Mouse (Mus musculus) heart, embryonic 16.5 days (tissue): ENCODE measurements around the gene Myo9a. TPM values are rescaled to one million over a fixed set of nuclear protein-coding genes. Genes with fewer than 3 reads are reported as not detected.
A peak's percentile ranks its signal among the peaks of the same experiment; 100 is the strongest.
"Not testable (repeated sequence)": the region's sequence is repeated elsewhere in the genome, so short reads cannot be mapped to it uniquely, and the experiment has no call there.

Experiments
- ATAC-seq: fragments of 200-750 bp; cut with Nextera tagmentation; replicated peaks from 2 replicates; pipeline ENCODE4 v1.8.0; 2017; ENCODE audit warnings: moderate number of reproducible peaks; ENCODE audit not compliant: insufficient read depth, low FRiP score; ENCODE audit errors: extremely low read depth
- H3K27ac ChIP-seq: fragments of 300-500 bp; sonication (generic); 2 replicates; pipeline ENCODE4 v1.5.1; 2014; ENCODE audit warnings: mild to moderate bottlenecking, low read length, control low read depth, moderate library complexity
- H3K27me3 ChIP-seq: fragments of 300-500 bp; sonication (generic); 2 replicates; pipeline ENCODE4 v1.6.1; 2014; ENCODE audit warnings: low read length, mixed read lengths; ENCODE audit not compliant: control insufficient read depth, insufficient read depth
- H3K36me3 ChIP-seq: fragments of 300-500 bp; sonication (generic); 2 replicates; pipeline ENCODE4 v1.6.1; 2014; ENCODE audit not compliant: control insufficient read depth, insufficient read depth
- H3K4me1 ChIP-seq: fragments of 300-500 bp; sonication (generic); 2 replicates; pipeline ENCODE4 v1.6.1; 2014; ENCODE audit warnings: low read length, mixed read lengths; ENCODE audit not compliant: control insufficient read depth, insufficient read depth
- H3K4me2 ChIP-seq: fragments of 300-500 bp; sonication (generic); 2 replicates; pipeline ENCODE4 v1.6.1; 2014; ENCODE audit warnings: low read depth, mild to moderate bottlenecking, control low read depth, low read length
- H3K4me3 ChIP-seq: fragments of 300-500 bp; sonication (generic); 2 replicates; pipeline ENCODE4 v1.5.1; 2014; ENCODE audit warnings: mild to moderate bottlenecking, control low read depth, low read length
- H3K9ac ChIP-seq: fragments of 300-500 bp; sonication (generic); 2 replicates; pipeline ENCODE4 v1.6.1; 2014; ENCODE audit warnings: low read length, control low read depth
- H3K9me3 ChIP-seq: fragments of 300-500 bp; sonication (generic); replicated peaks from 2 replicates; pipeline ENCODE4 v1.6.1; 2016; ENCODE audit warnings: low read length; ENCODE audit not compliant: control insufficient read depth
- whole genome bisulfite sequencing: fragments of 180-500 bp; shearing (Covaris S2); extraction: QIAGEN DNeasy Blood & Tissue Kit; methylation state at CpG from one replicate; pipeline ENCODE4 v1.1.7; 2014; 5-methylcytosine and 5-hydroxymethylcytosine counted together
- polyA plus RNA-seq: library from polyadenylated mRNA; unstranded; fragments of >200 nt; fragmentation: Nextera tagmentation; extraction: Ambion mirVana; gene quantifications from 2 replicates; pipeline ENCODE4 v1.2.1, GENCODE M21; 2015

The Myo9a gene
- polyA plus RNA-seq, 1 experiment from 2014 or later = 8.7 TPM

DNA sequence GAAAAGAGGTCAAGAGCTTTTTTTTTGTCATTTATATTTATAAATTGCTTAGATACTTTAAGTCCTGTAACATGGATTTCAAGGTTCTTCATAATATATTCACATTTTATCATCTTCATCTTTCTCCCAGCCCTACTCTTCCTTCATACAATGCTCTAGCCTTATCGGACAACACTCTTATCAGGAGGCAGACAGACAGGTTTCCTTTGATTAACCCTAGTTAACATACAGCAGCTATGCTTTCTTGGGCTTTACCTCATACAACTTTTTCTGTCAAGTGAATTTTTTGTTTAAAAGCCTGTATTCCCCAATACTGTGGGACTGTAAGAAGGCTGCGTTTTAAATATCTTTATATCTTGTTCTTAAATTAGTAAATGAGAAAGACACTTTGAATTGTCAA is 2.3 kb upstream of the Myo9a start:
- Histone ChIP-seq H3K9me3 (no peaks in the 10 kb centered on the region), H3K4me1 (peaks cover 16% of the 10 kb centered on the region), H3K27ac (no peak overlapping the region), H3K9ac (no peak overlapping the region), H3K27me3 (no peaks in the 10 kb centered on the region), H3K4me2 (no peak overlapping the region), H3K36me3 (no peaks in the 10 kb centered on the region), H3K4me3 (no peak overlapping the region)
- ATAC-seq = no peak
- WGBS = 68% methylated on average over 2 of the region's 2 CpGs

GRCm38 (mm10) chr9:59748969-59749368 is 1.7 kb upstream of the Myo9a start:
- Histone ChIP-seq H3K4me3 (no peak overlapping the region), H3K4me1 (peaks cover 16% of the 10 kb centered on the region)

GRCm38 (mm10) chr9:59749581-59750265 is 973 bp upstream of the Myo9a start:
- 28% methylated on average over 12 of the region's 12 CpGs for WGBS
- no peaks in the 10 kb centered on the region for H3K9me3 ChIP-seq
- H3K4me2 ChIP-seq = peak overlapping the region; percentile 88
- H3K4me1 ChIP-seq = peaks cover 16% of the 10 kb centered on the region
- H3K27me3 ChIP-seq = no peaks in the 10 kb centered on the region
- peak overlapping the region; percentile 82; the same call in 1 of the 2 replicates for H3K27ac ChIP-seq
- no peaks in the 10 kb centered on the region for H3K36me3 ChIP-seq
- H3K4me3 ChIP-seq = peak overlapping the region; percentile 83
- peak overlapping the region; percentile 84 for H3K9ac ChIP-seq
- no peak for ATAC-seq

More at GRCm38 (mm10) chr9:59748969-59749368, 1.7 kb upstream of the Myo9a start:
- H3K4me2 ChIP-seq = peak overlapping the region; percentile 88; the same call in 1 of the 2 replicates
- H3K27ac ChIP-seq = no peak overlapping the region; the same call in 1 of the 2 replicates
- no peaks in the 10 kb centered on the region for H3K27me3 ChIP-seq
- no peaks in the 10 kb centered on the region for H3K9me3 ChIP-seq
- H3K36me3 ChIP-seq = no peaks in the 10 kb centered on the region
- H3K9ac ChIP-seq = no peak overlapping the region; the same call in 1 of the 2 replicates
- WGBS = 66% methylated on average over 11 of the region's 11 CpGs
- ATAC-seq = no peak

- Histone ChIP-seq H3K27ac (peak overlapping the region; percentile 95), H3K4me2 (peak overlapping the region; percentile 89), H3K27me3 (no peaks in the 10 kb centered on the region), H3K9me3 (no peaks in the 10 kb centered on the region), H3K9ac (peak overlapping the region; percentile 76), H3K4me1 (peaks cover 16% of the 10 kb centered on the region), H3K4me3 (peak overlapping the region; percentile 83), H3K36me3 (no peaks in the 10 kb centered on the region)
- under 1% methylated on average over 38 of the region's 49 CpGs for WGBS
- peak; percentile 91 for ATAC-seq
Observed at GRCm38 (mm10) chr9:59751066-59751581, 428 bp downstream of the Myo9a start.

- no peaks in the 10 kb centered on the region for H3K36me3 ChIP-seq
- no peak for ATAC-seq
- H3K27ac ChIP-seq = peak overlapping the region; percentile 95
- peak overlapping the region; percentile 89 for H3K4me2 ChIP-seq
- WGBS = 5% methylated on average over 2 of the region's 2 CpGs
- H3K4me3 ChIP-seq = peak overlapping the region; percentile 83
- H3K9me3 ChIP-seq = no peaks in the 10 kb centered on the region
- peak overlapping the region; percentile 76 for H3K9ac ChIP-seq
- no peaks in the 10 kb centered on the region for H3K27me3 ChIP-seq
- H3K4me1 ChIP-seq = peaks cover 16% of the 10 kb centered on the region
Observed at GRCm38 (mm10) chr9:59751966-59752365, 1.3 kb downstream of the Myo9a start.

GRCm38 (mm10) chr9:59755199-59755598 is 4.5 kb downstream of the Myo9a start:
- Histone ChIP-seq H3K27me3 (no peaks in the 10 kb centered on the region), H3K4me3 (no peak overlapping the region), H3K36me3 (no peaks in the 10 kb centered on the region), H3K9ac (no peak overlapping the region), H3K4me2 (no peak overlapping the region), H3K4me1 (peaks cover 3% of the 10 kb centered on the region; the same call in 1 of the 2 replicates), H3K9me3 (no peaks in the 10 kb centered on the region), H3K27ac (no peak overlapping the region)
- no peak for ATAC-seq
- 61% methylated on average over 2 of the region's 2 CpGs for WGBS

- not testable (repeated sequence) for H3K9ac ChIP-seq, H3K27me3 ChIP-seq, H3K4me1 ChIP-seq, ATAC-seq, H3K36me3 ChIP-seq, H3K9me3 ChIP-seq, H3K4me3 ChIP-seq, H3K4me2 ChIP-seq, H3K27ac ChIP-seq
- WGBS = 92% methylated on average over 2 of the region's 3 CpGs
Observed at GRCm38 (mm10) chr9:59757016-59757415, 6.3 kb downstream of the Myo9a start.

DNA sequence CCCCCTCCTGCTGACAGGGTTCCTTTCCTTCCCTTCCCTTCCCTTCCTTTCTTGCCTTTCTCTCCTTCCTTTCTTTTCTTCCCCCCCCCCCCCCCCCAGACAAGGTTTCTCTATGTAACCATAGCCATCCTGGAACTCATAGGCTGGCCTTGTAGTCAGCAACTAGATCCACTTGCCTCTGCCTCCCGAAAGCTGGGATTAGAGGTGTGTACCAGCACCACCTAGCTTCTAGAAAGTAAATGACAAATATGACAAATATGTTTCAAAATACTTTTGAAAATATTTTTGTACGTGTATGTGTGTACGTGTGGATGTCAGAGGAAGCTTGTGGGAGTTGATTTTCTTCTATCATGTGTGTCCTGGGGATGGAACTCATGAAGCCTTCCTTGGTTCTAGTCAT is 9.8 kb downstream of the Myo9a start:
- no peaks in the 10 kb centered on the region for H3K36me3 ChIP-seq
- no peaks in the 10 kb centered on the region for H3K4me1 ChIP-seq
- no peak for ATAC-seq
- no peak overlapping the region for H3K27ac ChIP-seq
- no peak overlapping the region for H3K4me3 ChIP-seq
- no peaks in the 10 kb centered on the region for H3K27me3 ChIP-seq
- WGBS = 47% methylated on average over 3 of the region's 3 CpGs
- H3K9ac ChIP-seq = no peak overlapping the region
- no peaks in the 10 kb centered on the region for H3K9me3 ChIP-seq
- no peak overlapping the region for H3K4me2 ChIP-seq

DNA sequence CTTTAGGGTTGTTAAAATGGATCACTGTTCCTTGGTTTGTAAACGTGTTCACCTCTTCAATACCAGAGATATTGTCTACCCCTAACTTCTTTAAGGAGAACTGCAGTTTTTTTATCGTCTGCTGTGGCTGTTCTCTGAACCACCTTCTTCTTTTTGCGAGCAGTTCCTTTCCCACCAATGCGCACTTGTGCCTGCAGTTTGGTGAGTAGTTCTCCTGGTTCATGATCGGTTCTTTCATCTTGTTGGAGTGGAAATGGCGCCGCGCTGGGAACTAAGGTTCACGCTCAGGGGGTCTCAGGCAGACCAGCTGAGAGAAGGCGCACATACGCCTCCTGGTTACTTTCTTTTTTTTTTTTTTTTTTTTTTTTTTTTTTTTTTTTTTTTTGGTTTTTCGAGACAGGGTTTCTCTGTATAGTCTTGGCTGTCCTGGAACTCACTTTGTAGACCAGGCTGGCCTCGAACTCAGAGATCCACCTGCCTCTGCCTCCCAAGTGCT is 16.3 kb downstream of the Myo9a start:
- not testable (repeated sequence) for H3K4me3 ChIP-seq, H3K9me3 ChIP-seq, H3K36me3 ChIP-seq, H3K27ac ChIP-seq, H3K9ac ChIP-seq, H3K27me3 ChIP-seq, H3K4me2 ChIP-seq, H3K4me1 ChIP-seq, ATAC-seq
- 87% methylated on average over 11 of the region's 13 CpGs for WGBS
